Mouse (Mus musculus) layer of hippocampus, postnatal 36 days (tissue): ENCODE results near the gene Tmem234. TPM values are rescaled to one million over a fixed set of nuclear protein-coding genes. Genes with fewer than 3 reads are reported as not detected.

Experiments
- DNase-seq, 2 experiments: peaks; one replicate each; pipeline ENCODE4 v3.0.0; 2022
- microRNA-seq, 2 experiments: library from miRNA; unstranded; fragments of <30 nt; microRNA quantifications; one replicate each; pipeline ENCODE4 v1.2.0; 2021
- total RNA-seq, 2 experiments: library from RNA; stranded (reverse); gene quantifications; 2 replicates each; pipeline ENCODE4 v1.2.3; 2021

Tmem234 gene
- total RNA-seq, 2 experiments from 2014 or later: 79.1 to 81.4 TPM

GRCm38 (mm10) chr4:129672878-129673449 lies 72.5 kb downstream of the Tmem234 start:
- DNase-seq: no peak

Small RNAs within 50 kb of the gene (microRNA-seq; reads per million reads assigned to microRNA genes)
- gene Mir8119: 0 reads per million in 2 experiments

Other genes starting within 250 kb of the Tmem234 start
- gene Zbtb8a, start 222.6 kb upstream of the Tmem234 start, total RNA-seq: 1 to 10 TPM; 3.0 to 4.1 TPM
- gene Zbtb8b, start 159.8 kb upstream of the Tmem234 start, total RNA-seq: 1 to 10 TPM; 3.6 to 4.6 TPM
- gene Bsdc1, start 139.1 kb upstream of the Tmem234 start, total RNA-seq: 10 to 100 TPM; 53.4 to 54.5 TPM
- not detected for gene Tssk3, start 109.6 kb upstream of the Tmem234 start, total RNA-seq
- not detected for gene Fam229a, start 109.5 kb upstream of the Tmem234 start, total RNA-seq
- 100 to 1,000 TPM; 105 to 115 TPM for gene Marcksl1, start 87.1 kb upstream of the Tmem234 start, total RNA-seq
- 10 to 100 TPM; 45.2 to 55.8 TPM for gene Hdac1, start 58.0 kb upstream of the Tmem234 start, total RNA-seq
- 1 to 10 TPM; 2.7 to 2.8 TPM for gene Lck, start 27.0 kb upstream of the Tmem234 start, total RNA-seq
- gene Fam167b, start 22.1 kb upstream of the Tmem234 start, total RNA-seq: under 1 TPM in 1 of 2 experiments, not detected in 1; 0.65 TPM
- gene Eif3i, start within 50 bp of the Tmem234 start, total RNA-seq: 100 to 1,000 TPM; 121 to 122 TPM
- gene Dcdc2b, start 13.6 kb downstream of the Tmem234 start, total RNA-seq: 1 to 10 TPM; 6.0 to 7.7 TPM
- 10 to 100 TPM; 35.3 to 40.6 TPM for gene Iqcc, start 18.4 kb downstream of the Tmem234 start, total RNA-seq
- gene Ccdc28b, start 23.3 kb downstream of the Tmem234 start, total RNA-seq: 10 to 100 TPM; 70.3 to 79.8 TPM
- 10 to 100 TPM; 46.1 to 54.7 TPM for gene Txlna, start 40.4 kb downstream of the Tmem234 start, total RNA-seq
- gene Kpna6, start 72.1 kb downstream of the Tmem234 start, total RNA-seq: 10 to 100 TPM; 90.7 to 92.5 TPM
- gene Tmem39b, start 96.2 kb downstream of the Tmem234 start, total RNA-seq: 10 to 100 TPM; 11.5 to 15.8 TPM
- gene Khdrbs1, start 141.6 kb downstream of the Tmem234 start, total RNA-seq: 10 to 100 TPM; 88.4 to 90.0 TPM
- 100 to 1,000 TPM; 139 to 141 TPM for gene Ptp4a2, start 210.6 kb downstream of the Tmem234 start, total RNA-seq